Mouse (Mus musculus) stomach, embryonic 16.5 days (tissue): ENCODE measurements around the gene Keap1. TPM values are rescaled to one million over a fixed set of nuclear protein-coding genes. Genes with fewer than 3 reads are reported as not detected.

Experiments
- ATAC-seq: fragments of 200-750 bp; cut with Nextera tagmentation; 2 replicates; pipeline ENCODE4 v1.8.0; 2017; ENCODE audit warnings: moderate number of reproducible peaks, moderate TSS enrichment; ENCODE audit not compliant: insufficient read depth, low FRiP score
- H3K27ac ChIP-seq: fragments of 300-500 bp; sonication (generic); 2 replicates; pipeline ENCODE4 v1.5.1; 2014; ENCODE audit warnings: low read length
- H3K27me3 ChIP-seq: fragments of 300-500 bp; sonication (generic); 2 replicates; pipeline ENCODE4 v1.6.1; 2014; ENCODE audit warnings: low read length, control low read depth, mixed read lengths; ENCODE audit not compliant: control insufficient read depth, insufficient read depth
- H3K36me3 ChIP-seq: fragments of 300-500 bp; sonication (generic); 2 replicates; pipeline ENCODE4 v1.6.1; 2014; ENCODE audit warnings: low read length; ENCODE audit not compliant: control insufficient read depth, insufficient read depth
- H3K4me1 ChIP-seq: fragments of 300-500 bp; sonication (generic); 2 replicates; pipeline ENCODE4 v1.6.1; 2014; ENCODE audit warnings: low read length, control low read depth, mixed read lengths; ENCODE audit not compliant: control insufficient read depth, insufficient read depth
- H3K4me2 ChIP-seq: fragments of 300-500 bp; sonication (generic); 2 replicates; pipeline ENCODE4 v1.6.1; 2014; ENCODE audit warnings: low read depth, low read length, mixed read lengths
- H3K4me3 ChIP-seq: fragments of 300-500 bp; sonication (generic); replicated peaks from 2 replicates; pipeline ENCODE4 v1.5.1; 2014; ENCODE audit warnings: mild to moderate bottlenecking, low read length
- H3K9ac ChIP-seq: fragments of 300-500 bp; sonication (generic); 2 replicates; pipeline ENCODE4 v1.6.1; 2014; ENCODE audit warnings: low read length
- H3K9me3 ChIP-seq: fragments of 300-500 bp; sonication (generic); replicated peaks from 2 replicates; pipeline ENCODE4 v1.6.1; 2016; ENCODE audit warnings: low read length, control low read depth; ENCODE audit not compliant: control insufficient read depth
- WGBS: fragments of 180-500 bp; shearing (Covaris S2); extraction: QIAGEN DNeasy Blood & Tissue Kit; methylation state at CpG from one replicate; pipeline ENCODE4 v1.1.7; 2014; 5-methylcytosine and 5-hydroxymethylcytosine counted together
- polyA plus RNA-seq: library from polyadenylated mRNA; unstranded; fragments of >200 nt; fragmentation: Nextera tagmentation; extraction: Ambion mirVana; gene quantifications from 2 replicates; pipeline ENCODE4 v1.2.1, GENCODE M21; 2015

Keap1 gene
- polyA plus RNA-seq, 1 experiment from 2014 or later = 52.5 TPM

DNA sequence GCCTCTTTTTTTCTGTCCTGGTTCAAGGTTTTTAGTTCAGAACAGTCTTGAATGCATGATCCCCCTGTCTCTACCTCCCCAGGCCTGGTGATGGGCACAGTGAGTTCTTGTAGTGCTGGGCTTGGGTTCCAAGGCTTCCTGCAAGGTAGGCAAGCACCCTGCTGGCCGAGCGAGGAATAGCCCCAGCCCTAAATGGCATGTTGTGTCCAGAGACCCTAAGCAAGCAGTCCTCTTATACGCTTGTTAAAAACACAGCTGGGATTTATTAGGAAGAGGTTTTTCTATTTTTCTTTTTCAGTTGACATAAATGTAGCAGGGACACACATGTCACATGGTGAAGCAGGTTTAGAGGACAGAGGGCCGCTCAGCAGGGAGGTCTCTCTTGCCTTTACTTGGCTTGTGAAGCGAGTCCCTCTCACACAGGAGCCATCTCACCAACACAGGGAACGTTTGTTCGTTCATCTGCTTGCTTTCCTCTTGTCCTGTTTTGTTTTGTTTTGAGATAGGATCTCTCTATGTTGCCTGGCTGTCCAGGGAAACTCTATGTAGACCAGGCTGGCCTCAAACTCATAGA, 25.5 kb downstream of the Keap1 start:
- Histone ChIP-seq H3K36me3 (no peaks in the 10 kb centered on the region), H3K4me1 (no peaks in the 10 kb centered on the region), H3K9me3 (no peaks in the 10 kb centered on the region), H3K27me3 (no peaks in the 10 kb centered on the region), H3K27ac (no peak overlapping the region), H3K4me2 (no peak overlapping the region), H3K9ac (no peak overlapping the region), H3K4me3 (no peak overlapping the region)
- 49% methylated on average over 7 of the region's 7 CpGs for WGBS
- ATAC-seq = no peak

DNA sequence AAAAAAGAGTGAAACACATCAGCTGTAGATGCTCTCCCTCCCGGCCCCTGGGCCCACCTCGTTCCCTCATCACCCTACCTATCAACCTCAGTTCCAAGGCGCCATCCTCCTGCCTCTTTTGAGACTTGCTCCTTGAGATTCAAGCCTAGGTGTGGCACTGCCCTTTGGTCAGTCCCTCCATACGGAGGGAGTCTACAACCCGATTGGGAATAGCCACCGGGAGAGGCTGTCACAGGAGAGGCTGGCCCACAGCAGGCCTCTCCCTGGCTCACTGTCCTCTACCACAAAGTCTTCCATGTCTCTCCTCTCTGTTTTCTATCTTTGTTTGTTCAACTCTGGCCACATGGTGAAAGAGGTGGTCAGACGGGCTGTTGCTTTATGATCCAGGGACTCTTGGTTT, 27.5 kb downstream of the Keap1 start:
- H3K4me1 ChIP-seq = no peaks in the 10 kb centered on the region
- H3K4me2 ChIP-seq = no peak overlapping the region
- H3K4me3 ChIP-seq = no peak overlapping the region
- no peak for ATAC-seq
- H3K27ac ChIP-seq = no peak overlapping the region
- WGBS = 74% methylated on average over 7 of the region's 7 CpGs
- H3K36me3 ChIP-seq = no peaks in the 10 kb centered on the region
- no peak overlapping the region for H3K9ac ChIP-seq
- no peaks in the 10 kb centered on the region for H3K27me3 ChIP-seq
- H3K9me3 ChIP-seq = no peaks in the 10 kb centered on the region

DNA sequence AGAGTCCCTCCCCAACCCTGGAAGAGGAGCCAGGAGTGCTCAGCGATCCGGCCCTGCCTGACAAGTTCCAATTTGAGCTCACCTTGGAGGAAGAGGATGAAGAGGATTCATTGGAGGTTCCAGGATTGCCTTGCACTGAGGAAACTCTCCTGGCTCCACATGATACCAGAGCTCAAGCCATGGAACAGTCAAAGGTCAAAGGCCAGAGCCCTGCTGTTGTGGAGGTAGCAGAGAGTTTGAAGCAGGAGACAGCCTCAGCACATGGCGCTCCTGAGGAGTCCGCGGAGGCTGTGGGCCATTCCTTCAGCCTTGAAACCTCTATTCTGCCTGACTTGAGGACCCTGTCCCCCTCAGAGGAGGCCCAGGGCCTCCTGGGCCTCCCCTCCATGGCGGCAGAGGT, 28.3 kb downstream of the Keap1 start:
- no peak overlapping the region for H3K4me2 ChIP-seq
- 74% methylated on average over 6 of the region's 6 CpGs for WGBS
- H3K27me3 ChIP-seq = no peaks in the 10 kb centered on the region
- no peak overlapping the region for H3K9ac ChIP-seq
- no peaks in the 10 kb centered on the region for H3K36me3 ChIP-seq
- no peaks in the 10 kb centered on the region for H3K9me3 ChIP-seq
- no peaks in the 10 kb centered on the region for H3K4me1 ChIP-seq
- H3K27ac ChIP-seq = no peak overlapping the region
- no peak overlapping the region for H3K4me3 ChIP-seq
- no peak for ATAC-seq

DNA sequence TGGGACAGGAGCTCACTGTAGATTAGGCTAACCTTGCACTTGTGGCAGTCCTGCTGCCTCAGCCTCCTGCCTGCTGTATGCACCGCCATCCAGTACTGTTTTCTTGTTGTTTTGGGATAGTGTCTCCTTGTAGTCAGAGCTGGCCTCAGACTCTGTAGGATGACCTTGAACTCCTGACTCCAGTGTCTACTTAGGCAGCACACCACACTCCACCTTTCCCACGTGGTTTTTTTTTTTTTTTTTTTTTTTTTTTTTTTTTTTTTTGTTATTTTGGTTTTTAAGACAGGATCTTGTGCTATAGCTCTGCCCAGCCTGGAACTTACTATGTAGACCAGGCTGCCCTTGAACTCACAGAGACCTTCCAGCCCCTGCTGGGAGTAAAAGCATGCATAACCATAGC, 30.5 kb downstream of the Keap1 start:
- Histone ChIP-seq H3K36me3 (no peaks in the 10 kb centered on the region), H3K4me1 (peaks cover 11% of the 10 kb centered on the region; the same call in 1 of the 2 replicates), H3K27me3 (no peaks in the 10 kb centered on the region), H3K4me2 (no peak overlapping the region), H3K9ac (no peak overlapping the region), H3K9me3 (no peaks in the 10 kb centered on the region), H3K27ac (no peak overlapping the region), H3K4me3 (no peak overlapping the region)
- 65% methylated on average over 2 of the region's 2 CpGs for WGBS
- ATAC-seq = no peak

DNA sequence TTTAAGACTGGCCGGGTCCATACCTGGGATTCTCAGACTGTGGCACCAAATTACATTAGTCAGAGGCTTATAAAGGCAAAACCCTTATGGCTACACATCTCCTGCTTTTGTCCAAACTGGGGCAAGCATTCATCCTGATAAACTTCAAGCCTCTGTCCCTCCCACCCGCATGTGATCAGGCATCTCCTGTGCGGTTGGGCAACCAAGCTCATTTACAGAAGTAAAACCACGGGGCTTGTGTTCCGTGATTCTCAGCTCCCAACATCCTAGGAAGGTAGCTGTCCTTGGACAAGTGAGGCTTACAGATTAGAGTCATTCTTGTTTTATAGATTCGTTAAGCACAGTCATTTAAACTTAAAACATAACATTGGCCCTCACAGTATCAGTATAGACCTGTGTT, 32.3 kb downstream of the Keap1 start:
- no peaks in the 10 kb centered on the region for H3K27me3 ChIP-seq
- H3K36me3 ChIP-seq = no peaks in the 10 kb centered on the region
- 84% methylated on average over 6 of the region's 6 CpGs for WGBS
- no peak overlapping the region for H3K27ac ChIP-seq
- H3K9ac ChIP-seq = no peak overlapping the region
- no peak overlapping the region for H3K4me3 ChIP-seq
- ATAC-seq = no peak
- H3K4me1 ChIP-seq = peaks cover 11% of the 10 kb centered on the region; the same call in 1 of the 2 replicates
- no peak overlapping the region for H3K4me2 ChIP-seq
- H3K9me3 ChIP-seq = no peaks in the 10 kb centered on the region

DNA sequence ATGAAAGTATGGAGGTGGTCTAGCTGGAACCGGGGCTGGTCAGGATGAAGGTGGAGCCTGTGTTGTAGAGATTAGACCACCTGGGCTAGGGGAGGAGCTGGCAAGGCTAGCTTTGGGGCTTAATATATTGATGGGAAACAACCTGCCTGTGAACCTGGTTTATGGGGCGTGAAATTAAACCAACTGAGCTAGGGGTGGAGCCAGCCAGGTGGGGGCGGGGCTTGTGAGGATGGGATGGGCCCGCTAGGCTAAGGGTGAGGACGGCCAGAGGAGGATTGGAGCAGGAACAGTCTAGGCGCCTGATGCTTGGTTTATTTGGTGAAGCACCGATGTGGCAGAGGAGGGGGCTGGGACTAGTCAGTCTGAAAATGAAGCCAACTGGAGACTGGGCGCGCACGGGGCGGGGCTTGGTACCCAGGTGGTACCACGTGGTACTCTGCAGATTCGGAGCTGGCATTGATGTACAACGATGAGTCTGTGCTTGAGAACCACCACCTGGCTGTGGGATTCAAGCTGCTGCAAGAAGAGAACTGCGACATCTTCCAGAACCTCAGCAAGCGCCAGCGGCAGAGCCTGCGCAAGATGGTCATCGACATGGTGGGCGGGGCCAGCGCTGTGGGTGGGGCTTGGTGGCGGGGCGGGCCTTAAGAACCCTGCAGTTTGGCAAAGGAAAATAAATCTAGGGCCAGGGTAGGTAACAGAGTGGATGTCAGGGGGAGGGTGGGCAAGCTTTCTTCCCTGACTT, 34.5 kb downstream of the Keap1 start:
- Histone ChIP-seq H3K27ac (no peak overlapping the region), H3K4me3 (peak overlapping the region; percentile 49), H3K27me3 (no peaks in the 10 kb centered on the region), H3K4me2 (peak overlapping the region; percentile 77), H3K4me1 (peaks cover 11% of the 10 kb centered on the region; the same call in 1 of the 2 replicates), H3K36me3 (no peaks in the 10 kb centered on the region), H3K9ac (peak overlapping the region; percentile 57), H3K9me3 (no peaks in the 10 kb centered on the region)
- WGBS = 6% methylated on average over 23 of the region's 23 CpGs
- peak; percentile 64 for ATAC-seq

DNA sequence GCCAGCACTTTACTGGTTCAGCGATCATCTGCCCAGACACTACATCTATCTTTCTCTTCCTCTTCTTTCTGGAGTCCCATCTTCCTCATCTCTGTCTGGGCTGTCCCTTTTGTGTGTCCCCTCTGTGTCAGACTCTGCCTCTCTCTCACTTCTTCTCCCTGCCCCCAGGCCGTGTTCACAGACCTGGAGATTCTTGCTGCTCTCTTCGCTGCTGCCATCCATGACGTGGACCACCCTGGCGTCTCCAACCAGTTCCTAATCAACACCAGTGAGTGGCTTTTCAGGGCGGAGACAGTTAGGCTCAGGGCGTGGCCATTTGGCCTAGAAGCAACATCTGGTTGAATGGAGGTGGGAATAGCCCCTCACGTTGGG, 35.0 kb downstream of the Keap1 start:
- Histone ChIP-seq H3K4me3 (no peak overlapping the region), H3K27me3 (no peaks in the 10 kb centered on the region), H3K9me3 (no peaks in the 10 kb centered on the region), H3K36me3 (no peaks in the 10 kb centered on the region), H3K9ac (no peak overlapping the region), H3K4me1 (peaks cover 11% of the 10 kb centered on the region; the same call in 1 of the 2 replicates), H3K4me2 (peak overlapping the region; percentile 77; the same call in 1 of the 2 replicates), H3K27ac (no peak overlapping the region)
- ATAC-seq = no peak
- WGBS = 31% methylated on average over 8 of the region's 8 CpGs

DNA sequence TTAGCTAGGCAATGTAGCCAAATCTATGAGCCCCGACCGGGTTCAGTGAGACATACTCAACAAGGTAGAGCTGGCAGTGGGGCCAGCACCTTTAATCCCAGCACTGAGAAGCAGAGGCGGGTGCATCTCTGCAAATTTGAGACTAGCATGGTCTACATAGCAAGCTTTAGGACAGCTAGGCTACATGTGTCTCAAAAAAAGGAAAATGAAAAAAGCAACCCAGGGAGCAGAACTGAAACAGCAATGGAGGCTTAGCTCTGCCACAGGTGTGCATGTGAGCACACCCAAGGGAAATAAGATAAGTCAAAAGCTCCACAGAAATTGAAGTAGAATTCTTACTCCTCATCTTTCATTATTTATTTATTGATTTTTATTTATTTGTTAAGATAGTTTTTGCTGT, 40.2 kb downstream of the Keap1 start:
- Histone ChIP-seq H3K4me2 (no peak overlapping the region), H3K27ac (no peak overlapping the region), H3K27me3 (no peaks in the 10 kb centered on the region), H3K4me3 (no peak overlapping the region), H3K36me3 (no peaks in the 10 kb centered on the region), H3K4me1 (no peaks in the 10 kb centered on the region), H3K9ac (no peak overlapping the region), H3K9me3 (no peaks in the 10 kb centered on the region)
- ATAC-seq = no peak
- WGBS = 83% methylated on average over 3 of the region's 3 CpGs

DNA sequence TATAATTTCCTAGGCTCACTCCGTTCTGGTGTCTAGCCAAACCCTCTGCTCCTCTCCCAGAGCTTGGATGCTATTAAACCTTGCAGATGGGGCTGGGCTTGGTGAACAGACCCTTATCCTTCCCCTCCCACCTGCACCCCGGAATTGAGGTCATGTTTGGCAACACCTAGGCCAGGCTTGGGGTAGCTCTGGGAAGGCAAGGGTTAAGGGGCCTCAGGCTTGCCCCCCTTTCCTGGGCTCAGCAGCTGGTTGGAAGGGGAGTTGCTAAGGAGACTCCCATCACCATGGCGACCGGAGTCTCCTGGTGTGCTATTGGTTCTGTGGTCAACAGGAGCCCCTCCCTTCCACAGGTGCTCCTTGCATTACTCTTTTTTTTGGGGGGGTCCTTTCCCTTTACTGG, 41.2 kb downstream of the Keap1 start:
- Histone ChIP-seq H3K27me3 (no peaks in the 10 kb centered on the region), H3K4me3 (no peak overlapping the region), H3K9me3 (no peaks in the 10 kb centered on the region), H3K4me2 (no peak overlapping the region), H3K27ac (no peak overlapping the region), H3K36me3 (no peaks in the 10 kb centered on the region), H3K9ac (no peak overlapping the region), H3K4me1 (no peaks in the 10 kb centered on the region)
- 28% methylated on average over 4 of the region's 4 CpGs for WGBS
- ATAC-seq = no peak
